Mouse (Mus musculus) induced T-regulatory cell, adult 2 months (primary cell): ENCODE results near the gene Dtymk.

ENCODE experiments used
- DNase-seq: peaks from one replicate; pipeline ENCODE4 v3.0.0-alpha.2; 2012; ENCODE audit warnings: low read depth

The Dtymk gene

DNA sequence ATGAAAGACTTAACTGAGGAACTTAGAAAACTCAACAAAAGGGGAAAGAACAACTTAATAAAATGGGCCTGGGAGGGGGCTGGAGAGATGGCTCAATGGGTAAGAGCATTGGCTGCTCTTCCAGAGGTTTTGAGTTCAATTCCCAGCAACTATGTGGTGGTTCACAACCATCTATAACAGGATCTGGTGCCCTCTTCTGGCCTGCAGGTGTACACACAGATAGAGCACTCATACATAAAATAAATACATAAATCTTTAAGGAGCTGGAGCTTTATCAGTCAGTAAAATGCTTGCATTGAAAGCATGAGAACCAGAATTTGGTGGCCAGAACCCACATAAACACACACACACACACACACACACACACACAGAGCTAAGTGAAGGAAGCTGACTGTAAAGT is 58.8 kb downstream of the Dtymk start:
- peak; percentile 38 for DNase-seq
